Mouse (Mus musculus): ENCODE measurements around the gene Tpk1.

- TF ChIP-seq CTCF (IDR thresholded peaks at IDR 0.05 in 2 of 3, conservative IDR thresholded peaks at IDR 0.05 in 1 of 3; ENCODE audit: control insufficient read depth in 1 of 3, insufficient read depth in 1 of 3, low read depth in 2 of 3, low read length in 3 of 3, poor library complexity in 1 of 3, severe bottlenecking in 1 of 3), result no peak
- TF ChIP-seq GATA1 (IDR thresholded peaks at IDR 0.05; ENCODE audit: low read depth, low read length), result no peak
- TF ChIP-seq POLR2A (IDR thresholded peaks at IDR 0.05; ENCODE audit: control insufficient read depth in 1 of 2, insufficient read depth in 1 of 2, low read depth in 1 of 2, low read length in 2 of 2, poor library complexity in 1 of 2), result no peak
- no peak for TF ChIP-seq MAX (IDR thresholded peaks at IDR 0.05; ENCODE audit: low read length)
- TF ChIP-seq TCF12 (IDR thresholded peaks at IDR 0.05; ENCODE audit: low read depth, low read length), result no peak
- no peak for TF ChIP-seq ZNF384 (IDR thresholded peaks at IDR 0.05; ENCODE audit: low read depth, low read length)
- no peak for TF ChIP-seq ZC3H11A (IDR thresholded peaks at IDR 0.05; ENCODE audit: low read depth, low read length)
- no peak for TF ChIP-seq EP300 (IDR thresholded peaks at IDR 0.05; ENCODE audit: low read depth in 1 of 2, low read length in 2 of 2)
- TF ChIP-seq E2F4 (IDR thresholded peaks at IDR 0.05; ENCODE audit: borderline replicate concordance, low read depth, low read length), result no peak
- no peak for TF ChIP-seq ELF1 (IDR thresholded peaks at IDR 0.05; ENCODE audit: low read depth, low read length)
- TF ChIP-seq MYB (IDR thresholded peaks at IDR 0.05; ENCODE audit: low read depth, low read length), result no peak
- TF ChIP-seq CHD2 (IDR thresholded peaks at IDR 0.05; ENCODE audit: low read length), result no peak
Observed at GRCm38 (mm10) chr6:43349083-43349482, 317.0 kb downstream of the Tpk1 start.
